Mouse (Mus musculus) MEL (cell line): Measurements from ENCODE around the gene Dmkn. TPM values are rescaled to one million over a fixed set of nuclear protein-coding genes. Genes with fewer than 3 reads are reported as not detected.

ENCODE experiments used
- DNase-seq: peaks from one replicate; pipeline ENCODE4 v3.0.0; 2011; ENCODE audit warnings: low read depth, low spot score
- H3K27ac ChIP-seq: 2 replicates; pipeline ENCODE4 v1.5.1; 2012; ENCODE audit warnings: low read depth, mild to moderate bottlenecking, control low read depth, low read length, moderate library complexity; ENCODE audit not compliant: control insufficient read depth
- H3K27me3 ChIP-seq, 2 experiments: fragments of 150-350 bp in 1 of 2; sonication (generic) in 1 of 2; 2 replicates each; pipeline ENCODE4 v1.6.1; 2012; ENCODE audit warnings: low read length in 2 of 2, mild to moderate bottlenecking in 2 of 2, improper control_type of control experiment in 1 of 2, moderate library complexity in 1 of 2; ENCODE audit not compliant: insufficient read depth in 2 of 2, control insufficient read depth in 1 of 2
- H3K36me3 ChIP-seq, 2 experiments: 2 replicates each; pipeline ENCODE4 v1.6.1; 2012 to 2014; ENCODE audit warnings: low read length in 2 of 2, improper control_type of control experiment in 1 of 2, inconsistent platforms in 1 of 2, mild to moderate bottlenecking in 1 of 2; ENCODE audit not compliant: insufficient read depth in 2 of 2, control insufficient read depth in 1 of 2
- H3K4me1 ChIP-seq, 2 experiments: fragments of 150-350 bp in 1 of 2; sonication (generic) in 1 of 2; 2 replicates each; pipeline ENCODE4 v1.6.1; 2012; ENCODE audit warnings: low read length in 2 of 2, improper control_type of control experiment in 1 of 2, mild to moderate bottlenecking in 1 of 2; ENCODE audit not compliant: insufficient read depth in 2 of 2, control insufficient read depth in 1 of 2
- H3K4me3 ChIP-seq, 2 experiments: fragments of 150-350 bp in 1 of 2; sonication (generic) in 1 of 2; 2 replicates each; pipeline ENCODE4 v1.5.1; 2012; ENCODE audit warnings: low read depth in 2 of 2, low read length in 2 of 2, mild to moderate bottlenecking in 2 of 2, moderate library complexity in 2 of 2, control low read depth in 1 of 2, improper control_type of control experiment in 1 of 2; ENCODE audit not compliant: control insufficient read depth in 1 of 2, insufficient read depth in 1 of 2
- H3K79me2 ChIP-seq: 2 replicates; pipeline ENCODE4 v1.6.1; 2012; ENCODE audit warnings: mild to moderate bottlenecking, low read length, moderate library complexity; ENCODE audit not compliant: control insufficient read depth, poor library complexity, insufficient read depth
- H3K9ac ChIP-seq: 2 replicates; pipeline ENCODE4 v1.6.1; 2012; ENCODE audit warnings: low read depth, mild to moderate bottlenecking, control low read depth, low read length, moderate library complexity; ENCODE audit not compliant: control insufficient read depth, poor library complexity, severe bottlenecking
- H3K9me3 ChIP-seq: fragments of 150-350 bp; sonication (generic); replicated peaks from 2 replicates; pipeline ENCODE4 v1.6.1; 2012; ENCODE audit warnings: mild to moderate bottlenecking, low read length, improper control_type of control experiment, moderate library complexity; ENCODE audit not compliant: insufficient read depth
- EP300 ChIP-seq, 2 experiments: IDR thresholded peaks; 2 replicates each; pipeline ENCODE4 v1.6.1; 2011; ENCODE audit warnings: improper control_type of control experiment in 2 of 2, low read length in 2 of 2, low read depth in 1 of 2, mild to moderate bottlenecking in 1 of 2
- GABPA ChIP-seq: IDR thresholded peaks from 2 replicates; pipeline ENCODE4 v1.6.1; 2012; ENCODE audit warnings: low read depth, mild to moderate bottlenecking, inconsistent platforms, low read length, improper control_type of control experiment, moderate library complexity
- JUND ChIP-seq: IDR thresholded peaks from 2 replicates; pipeline ENCODE4 v1.6.1; 2011; ENCODE audit warnings: low read depth, mild to moderate bottlenecking, improper control_type of control experiment, low read length
- KAT2A ChIP-seq: conservative IDR thresholded peaks from 2 replicates; pipeline ENCODE4 v1.6.1; 2012; ENCODE audit warnings: low read depth, low read length, improper control_type of control experiment, inconsistent platforms
- MAFK ChIP-seq: IDR thresholded peaks from 2 replicates; pipeline ENCODE4 v1.6.1; 2011; ENCODE audit warnings: low read depth, mild to moderate bottlenecking, low read length, improper control_type of control experiment, borderline replicate concordance
- MAX ChIP-seq: IDR thresholded peaks from 2 replicates; pipeline ENCODE4 v1.6.1; 2011; ENCODE audit warnings: low read length, improper control_type of control experiment
- MXI1 ChIP-seq: IDR thresholded peaks from 2 replicates; pipeline ENCODE4 v1.6.1; 2011; ENCODE audit warnings: mild to moderate bottlenecking, low read depth, low read length, improper control_type of control experiment
- MYB ChIP-seq: IDR thresholded peaks from 2 replicates; pipeline ENCODE4 v1.6.1; 2011; ENCODE audit warnings: mild to moderate bottlenecking, low read depth, low read length, improper control_type of control experiment
- MYC ChIP-seq: IDR thresholded peaks from 2 replicates; pipeline ENCODE4 v1.6.1; 2011; ENCODE audit warnings: low read depth, mild to moderate bottlenecking, low read length, improper control_type of control experiment, moderate library complexity
- NRF1 ChIP-seq: IDR thresholded peaks from 2 replicates; pipeline ENCODE4 v1.6.1; 2014; ENCODE audit warnings: low read depth, mild to moderate bottlenecking, inconsistent platforms, low read length, improper control_type of control experiment, moderate library complexity; ENCODE audit not compliant: poor library complexity, insufficient read depth, severe bottlenecking
- POLR2A ChIP-seq, 2 experiments: IDR thresholded peaks; 2 replicates each; pipeline ENCODE4 v1.6.1; 2011 to 2012; ENCODE audit warnings: low read length in 2 of 2, mild to moderate bottlenecking in 2 of 2, control low read depth in 1 of 2, improper control_type of control experiment in 1 of 2, low read depth in 1 of 2, moderate library complexity in 1 of 2; ENCODE audit not compliant: control insufficient read depth in 1 of 2, insufficient read depth in 1 of 2, poor library complexity in 1 of 2
- RCOR1 ChIP-seq: IDR thresholded peaks from 2 replicates; pipeline ENCODE4 v1.6.1; 2012; ENCODE audit warnings: low read depth, mild to moderate bottlenecking, inconsistent platforms, low read length, improper control_type of control experiment
- TAL1 ChIP-seq: IDR thresholded peaks from 2 replicates; pipeline ENCODE4 v1.6.1; 2012; ENCODE audit warnings: mild to moderate bottlenecking, inconsistent platforms, low read length, moderate library complexity, mixed read lengths
- USF1 ChIP-seq: IDR thresholded peaks from 2 replicates; pipeline ENCODE4 v1.6.1; 2014; ENCODE audit warnings: low read depth, mild to moderate bottlenecking, inconsistent platforms, low read length, improper control_type of control experiment, moderate library complexity
- USF2 ChIP-seq, 2 experiments: IDR thresholded peaks; 2 replicates each; pipeline ENCODE4 v1.6.1; 2011 to 2012; ENCODE audit warnings: improper control_type of control experiment in 2 of 2, low read length in 2 of 2, borderline replicate concordance in 1 of 2, inconsistent platforms in 1 of 2, low read depth in 1 of 2, mild to moderate bottlenecking in 1 of 2; ENCODE audit not compliant: insufficient read depth in 1 of 2
- ZKSCAN1 ChIP-seq: IDR thresholded peaks from 2 replicates; pipeline ENCODE4 v1.6.1; 2012; ENCODE audit warnings: low read depth, mild to moderate bottlenecking, inconsistent platforms, low read length, improper control_type of control experiment, moderate library complexity
- ZNF384 ChIP-seq: IDR thresholded peaks from 2 replicates; pipeline ENCODE4 v1.6.1; 2012; ENCODE audit warnings: low read depth, mild to moderate bottlenecking, inconsistent platforms, low read length, improper control_type of control experiment
- polyA plus RNA-seq, 2 experiments: library from polyadenylated mRNA; stranded (reverse) in 1 of 2; unstranded in 1 of 2; fragments of >175 nt in 1 of 2; fragments of >200 nt in 1 of 2; gene quantifications; 2 replicates each; pipeline versions ENCODE4 v1.2.1 to v1.2.4; 2012; ENCODE audit warnings: low replicate concordance in 2 of 2, low read depth in 1 of 2; ENCODE audit not compliant: insufficient read length in 2 of 2, insufficient read depth in 1 of 2, missing spikeins in 1 of 2
- total RNA-seq: library from RNA; depleted of rRNA; stranded (reverse); fragments of 300-350 nt; gene quantifications from 2 replicates; pipeline ENCODE4 v1.2.3, GENCODE M21; 2012

The Dmkn gene
- total and polyA plus RNA-seq, 3 experiments = not detected

- H3K79me2 ChIP-seq = no peaks in the 10 kb centered on the region
- no peaks in the 10 kb centered on the region for H3K9me3 ChIP-seq
- no peaks in the 10 kb centered on the region for H3K36me3 ChIP-seq
- TF ChIP-seq MYB = no peak
- TF ChIP-seq USF1 = no peak
- no peak for TF ChIP-seq RCOR1
- no peak for TF ChIP-seq ZKSCAN1
- TF ChIP-seq TAL1 = no peak
- no peak for TF ChIP-seq JUND
- no peak for TF ChIP-seq KAT2A
- TF ChIP-seq MAX = no peak
- no peak for TF ChIP-seq MAFK
- no peak for TF ChIP-seq MXI1
- no peaks in the 10 kb centered on the region for H3K4me1 ChIP-seq
- no peak overlapping the region for H3K9ac ChIP-seq
- H3K27me3 ChIP-seq = peaks cover 0 to 10% of the 10 kb centered on the region in 2 experiments; a peak in 3 of 4 replicates
- no peak overlapping the region for H3K4me3 ChIP-seq
- DNase-seq = no peak
- no peak overlapping the region for H3K27ac ChIP-seq
These were observed 26.6 kb downstream of the Dmkn start for GRCm38 (mm10) chr7:30790141-30790540.

GRCm38 (mm10) chr7:30791921-30792320 lies 28.4 kb downstream of the Dmkn start:
- H3K9me3 ChIP-seq = no peaks in the 10 kb centered on the region
- H3K4me3 ChIP-seq = no peak overlapping the region
- no peaks in the 10 kb centered on the region for H3K79me2 ChIP-seq
- TF ChIP-seq POLR2A (IDR thresholded peaks at IDR 0.05; ENCODE audit: control insufficient read depth in 1 of 2, insufficient read depth in 1 of 2, low read depth in 1 of 2, low read length in 2 of 2, poor library complexity in 1 of 2) (no peak), NRF1 (no peak), GABPA (no peak), ZNF384 (no peak), EP300 (IDR thresholded peaks at IDR 0.05; ENCODE audit: low read depth in 1 of 2, low read length in 2 of 2) (no peak), RCOR1 (no peak), MAX (no peak), MYC (no peak), USF2 (IDR thresholded peaks at IDR 0.05; ENCODE audit: borderline replicate concordance in 1 of 2, insufficient read depth in 1 of 2, low read depth in 1 of 2, low read length in 2 of 2) (no peak)
- H3K9ac ChIP-seq = no peak overlapping the region
- no peak overlapping the region for H3K27ac ChIP-seq
- no peaks in the 10 kb centered on the region for H3K36me3 ChIP-seq
- H3K27me3 ChIP-seq = peaks cover 0 to 6% of the 10 kb centered on the region in 2 experiments; a peak in 2 of 4 replicates
- DNase-seq = no peak
- H3K4me1 ChIP-seq = no peaks in the 10 kb centered on the region
